Mouse (Mus musculus) CH12.LX (cell line): ENCODE data around the gene Rdh5. TPM values are rescaled to one million over a fixed set of nuclear protein-coding genes. Genes with fewer than 3 reads are reported as not detected.

ENCODE experiments used
- DNase-seq: peaks from one replicate; pipeline ENCODE4 v3.0.0-alpha.2; 2013; ENCODE audit errors: extremely low read depth
- H3K27ac ChIP-seq: 2 replicates; pipeline ENCODE4 v1.5.1; 2012; ENCODE audit warnings: low read depth, mild to moderate bottlenecking, control low read depth, moderate library complexity; ENCODE audit not compliant: insufficient read depth
- H3K27me3 ChIP-seq: replicated peaks from 2 replicates; pipeline ENCODE3; 2012; ENCODE audit warnings: inconsistent platforms
- H3K36me3 ChIP-seq, 2 experiments: replicated peaks in 1 of 2; 2 replicates each; pipeline versions ENCODE3 to v1.6.1; 2012; ENCODE audit warnings: inconsistent platforms in 1 of 2, low read length in 1 of 2, mild to moderate bottlenecking in 1 of 2, mixed read lengths in 1 of 2, moderate library complexity in 1 of 2; ENCODE audit not compliant: control insufficient read depth in 1 of 2, insufficient read depth in 1 of 2
- H3K4me1 ChIP-seq, 2 experiments: 2 replicates each; pipeline ENCODE4 v1.6.1; 2012; ENCODE audit warnings: inconsistent platforms in 1 of 2, moderate library complexity in 1 of 2; ENCODE audit not compliant: insufficient read depth in 2 of 2, control insufficient read depth in 1 of 2
- H3K4me2 ChIP-seq: 2 replicates; pipeline ENCODE4 v1.6.1; 2012; ENCODE audit warnings: low read depth, mild to moderate bottlenecking, control low read depth; ENCODE audit not compliant: poor library complexity, insufficient read depth, severe bottlenecking
- H3K4me3 ChIP-seq, 3 experiments: fragments of 150-350 bp in 1 of 3; sonication (generic) in 1 of 3; replicated peaks in 1 of 3; 2 replicates each; pipeline versions ENCODE3 to v1.5.1; 2011 to 2012; ENCODE audit warnings: low read depth in 2 of 3, low read length in 2 of 3, mild to moderate bottlenecking in 2 of 3, moderate library complexity in 2 of 3, control low read depth in 1 of 3, improper control_type of control experiment in 1 of 3, inconsistent platforms in 1 of 3, mixed read lengths in 1 of 3; ENCODE audit not compliant: poor library complexity in 1 of 3
- H3K79me2 ChIP-seq: replicated peaks from 2 replicates; pipeline ENCODE4 v1.6.1; 2012; ENCODE audit warnings: mild to moderate bottlenecking, moderate library complexity; ENCODE audit not compliant: control insufficient read depth, poor library complexity, insufficient read depth, severe bottlenecking; ENCODE audit errors: extremely low read depth
- H3K9ac ChIP-seq: 2 replicates; pipeline ENCODE4 v1.6.1; 2012; ENCODE audit warnings: low read depth, mild to moderate bottlenecking, control low read depth, moderate library complexity; ENCODE audit not compliant: insufficient read depth
- H3K9me3 ChIP-seq: replicated peaks from 2 replicates; pipeline ENCODE3; 2012; ENCODE audit warnings: low read length, inconsistent platforms, mixed read lengths
- BHLHE40 ChIP-seq: IDR thresholded peaks from 2 replicates; pipeline ENCODE4 v1.6.1; 2011; ENCODE audit warnings: mild to moderate bottlenecking, low read depth, low read length, improper control_type of control experiment
- CHD1 ChIP-seq: IDR thresholded peaks from 2 replicates; pipeline ENCODE4 v1.6.1; 2012; ENCODE audit warnings: low read depth, low read length, improper control_type of control experiment, inconsistent platforms
- CTCF ChIP-seq, 2 experiments: IDR thresholded peaks in 1 of 2; conservative IDR thresholded peaks in 1 of 2; 2 replicates each; pipeline ENCODE4 v1.5.1; 2011 to 2012; ENCODE audit warnings: low read depth in 2 of 2, low read length in 2 of 2, improper control_type of control experiment in 1 of 2, inconsistent platforms in 1 of 2, mild to moderate bottlenecking in 1 of 2, moderate library complexity in 1 of 2
- E2F4 ChIP-seq: IDR thresholded peaks from 2 replicates; pipeline ENCODE4 v1.6.1; 2011; ENCODE audit warnings: low read depth, low read length, improper control_type of control experiment; ENCODE audit not compliant: insufficient replicate concordance
- ETS1 ChIP-seq: conservative IDR thresholded peaks from 2 replicates; pipeline ENCODE4 v1.6.1; 2012; ENCODE audit warnings: low read depth, mild to moderate bottlenecking, inconsistent platforms, low read length, improper control_type of control experiment, moderate library complexity
- GABPA ChIP-seq: IDR thresholded peaks from 2 replicates; pipeline ENCODE4 v1.6.1; 2012; ENCODE audit warnings: low read depth, low read length, improper control_type of control experiment, inconsistent platforms; ENCODE audit not compliant: insufficient replicate concordance
- HCFC1 ChIP-seq: IDR thresholded peaks from 2 replicates; pipeline ENCODE4 v1.6.1; 2012; ENCODE audit warnings: low read depth, mild to moderate bottlenecking, inconsistent platforms, low read length, improper control_type of control experiment
- JUN ChIP-seq: IDR thresholded peaks from 2 replicates; pipeline ENCODE4 v1.6.1; 2011; ENCODE audit warnings: low read depth, mild to moderate bottlenecking, low read length, improper control_type of control experiment, moderate library complexity; ENCODE audit not compliant: insufficient read depth
- KAT2A ChIP-seq: IDR thresholded peaks from 2 replicates; pipeline ENCODE4 v1.6.1; 2012; ENCODE audit warnings: low read length, improper control_type of control experiment, inconsistent platforms; ENCODE audit not compliant: insufficient replicate concordance
- MAX ChIP-seq: IDR thresholded peaks from 2 replicates; pipeline ENCODE4 v1.6.1; 2011; ENCODE audit warnings: low read length, improper control_type of control experiment
- MAZ ChIP-seq: IDR thresholded peaks from 2 replicates; pipeline ENCODE4 v1.6.1; 2012; ENCODE audit warnings: low read depth, mild to moderate bottlenecking, inconsistent platforms, low read length, improper control_type of control experiment, moderate library complexity
- MEF2A ChIP-seq: IDR thresholded peaks from 2 replicates; pipeline ENCODE4 v1.6.1; 2014; ENCODE audit warnings: low read depth, mild to moderate bottlenecking, inconsistent platforms, low read length, improper control_type of control experiment, borderline replicate concordance
- NRF1 ChIP-seq: IDR thresholded peaks from 2 replicates; pipeline ENCODE4 v1.6.1; 2014; ENCODE audit warnings: low read depth, mild to moderate bottlenecking, inconsistent platforms, low read length, improper control_type of control experiment, moderate library complexity
- PAX5 ChIP-seq: IDR thresholded peaks from 2 replicates; pipeline ENCODE4 v1.6.1; 2012; ENCODE audit warnings: low read length, inconsistent platforms, mixed read lengths
- POLR2AphosphoS2 ChIP-seq: IDR thresholded peaks from 2 replicates; pipeline ENCODE4 v1.6.1; 2011; ENCODE audit warnings: low read depth, low read length, improper control_type of control experiment
- SMC3 ChIP-seq: IDR thresholded peaks from 2 replicates; pipeline ENCODE4 v1.6.1; 2011; ENCODE audit warnings: low read depth, low read length, improper control_type of control experiment
- TBP ChIP-seq: conservative IDR thresholded peaks from 2 replicates; pipeline ENCODE4 v1.6.1; 2011; ENCODE audit warnings: low read depth, low read length, improper control_type of control experiment
- TCF12 ChIP-seq: IDR thresholded peaks from 2 replicates; pipeline ENCODE4 v1.6.1; 2014; ENCODE audit warnings: low read depth, mild to moderate bottlenecking, inconsistent platforms, low read length, improper control_type of control experiment
- UBTF ChIP-seq: IDR thresholded peaks from 2 replicates; pipeline ENCODE4 v1.6.1; 2012; ENCODE audit warnings: low read depth, mild to moderate bottlenecking, inconsistent platforms, low read length, improper control_type of control experiment, moderate library complexity
- USF2 ChIP-seq: conservative IDR thresholded peaks from 2 replicates; pipeline ENCODE4 v1.6.1; 2011; ENCODE audit warnings: low read depth, low read length, improper control_type of control experiment
- ZMIZ1 ChIP-seq: IDR thresholded peaks from 2 replicates; pipeline ENCODE4 v1.6.1; 2012; ENCODE audit warnings: low read depth, mild to moderate bottlenecking, inconsistent platforms, low read length, improper control_type of control experiment
- dilution Hi-C: fragments of 300-500 bp; cut with MboI; formaldehyde crosslinking; loops from 2 replicates; pipeline ENCODE4 v1.14.3; 2020; ENCODE audit warnings: low sequenced_read_pairs; ENCODE audit not compliant: extremely low pct_unique_long_range_greater_than_20kb, extremely low pct_ligation_motif_present
- in situ Hi-C: fragments of 300-500 bp; cut with MboI; formaldehyde crosslinking; loops from 3 replicates; pipeline ENCODE4 v1.14.3; 2019; ENCODE audit warnings: low sequenced_read_pairs, low pct_ligation_motif_present, low pct_unique_long_range_greater_than_20kb, mixed read lengths
- polyA plus RNA-seq: library from polyadenylated mRNA; unstranded; fragments of >175 nt; gene quantifications from 2 replicates; pipeline ENCODE4 v1.2.1, GENCODE M21; 2012; ENCODE audit warnings: low read depth; ENCODE audit not compliant: insufficient read length
- total RNA-seq, 2 experiments: library from RNA; depleted of rRNA; stranded (reverse); fragments of 300-350 nt in 1 of 2; fragments of >200 nt in 1 of 2; gene quantifications; 2 replicates each; pipeline ENCODE4 v1.2.3; 2012 to 2014

Rdh5 gene
- total and polyA plus RNA-seq, 3 experiments, result 4.3 to 6.2 (median 5.2) TPM

DNA sequence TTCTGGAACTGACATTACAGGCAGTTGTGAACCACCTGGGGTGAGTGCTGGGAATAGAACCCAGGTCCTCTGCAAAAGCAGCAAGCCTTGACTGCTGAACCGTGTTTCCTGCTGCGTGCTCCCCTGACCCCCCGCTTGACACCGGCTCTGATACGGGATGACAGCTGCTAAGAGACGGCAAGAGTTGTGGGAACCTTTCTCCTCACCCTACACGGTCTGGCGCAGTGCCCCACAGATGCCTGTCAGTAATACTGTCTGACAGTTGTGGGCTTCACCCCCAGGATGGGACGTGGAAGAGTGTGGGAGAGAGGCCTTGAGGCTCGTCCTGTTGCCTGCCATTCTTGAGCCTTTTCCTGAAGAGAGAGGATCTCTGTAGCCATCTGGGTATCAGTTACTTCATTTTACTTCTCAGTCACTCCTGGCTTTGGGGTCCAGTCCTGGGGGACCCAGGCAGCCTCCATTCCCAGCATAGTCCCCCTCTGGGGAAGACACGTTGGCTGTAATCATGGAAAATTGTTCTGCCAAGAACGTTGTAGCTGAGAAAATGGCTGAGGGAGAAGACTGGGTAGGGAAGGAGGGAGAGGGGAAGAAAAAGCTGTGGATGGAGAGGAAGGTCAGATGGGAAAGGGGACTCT is 15.2 kb upstream of the Rdh5 start:
- Histone ChIP-seq H3K27me3 (peaks cover 48% of the 10 kb centered on the region), H3K4me2 (no peak overlapping the region), H3K4me1 (peaks cover 0 to 4% of the 10 kb centered on the region in 2 experiments; a peak in 2 of 4 replicates)

DNA sequence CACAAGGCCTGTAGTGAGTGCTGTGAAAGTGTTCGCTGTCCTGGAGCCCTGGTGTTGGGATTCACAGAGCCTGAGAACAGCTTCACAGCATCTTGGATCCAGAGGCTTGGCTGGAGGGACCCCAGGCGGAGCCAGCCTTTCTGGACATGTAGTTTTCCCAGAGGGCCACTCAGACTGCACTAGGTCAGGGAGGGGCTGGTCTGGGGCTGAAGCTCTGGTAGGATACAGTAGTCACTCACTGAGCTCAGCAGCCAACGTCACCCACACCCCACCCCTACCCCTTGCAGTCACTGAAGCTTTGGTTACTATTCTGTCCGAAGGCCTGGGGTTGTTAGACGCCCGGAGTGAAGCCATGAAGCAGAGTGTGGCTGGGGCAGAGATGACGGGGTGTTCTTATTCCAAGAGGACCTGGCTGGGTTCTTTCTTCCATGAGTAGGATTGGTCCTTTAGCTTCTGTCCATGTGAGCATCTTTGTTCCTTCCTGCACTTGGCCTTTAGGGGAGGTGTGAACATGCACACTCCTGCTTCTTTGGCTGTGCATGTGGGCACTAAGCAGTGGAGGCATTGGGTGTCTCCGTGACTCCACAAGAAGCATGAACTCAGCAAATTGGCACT is 13.2 kb upstream of the Rdh5 start:
- no peak for DNase-seq
- peaks cover 0 to 4% of the 10 kb centered on the region in 2 experiments; a peak in 2 of 4 replicates for H3K4me1 ChIP-seq
- peaks cover 51% of the 10 kb centered on the region for H3K27me3 ChIP-seq
- H3K4me3 ChIP-seq, result no peak overlapping the region
- no peaks in the 10 kb centered on the region for H3K9me3 ChIP-seq
- no peak for TF ChIP-seq JUN
- TF ChIP-seq MAX, result no peak
- TF ChIP-seq MAZ, result no peak
- no peak for TF ChIP-seq UBTF
- TF ChIP-seq POLR2AphosphoS2, result no peak
- TF ChIP-seq MEF2A, result no peak
- no peak for TF ChIP-seq BHLHE40
- no peak for TF ChIP-seq SMC3
- no peak for TF ChIP-seq KAT2A
- no peak for TF ChIP-seq TBP
- no peak for TF ChIP-seq TCF12
- no peak for TF ChIP-seq USF2
- TF ChIP-seq HCFC1, result no peak
- no peak for TF ChIP-seq ZMIZ1
- no peak for TF ChIP-seq CHD1
- TF ChIP-seq PAX5, result no peak
- no peak for TF ChIP-seq GABPA
- TF ChIP-seq NRF1, result no peak
- no peak for TF ChIP-seq ETS1
- TF ChIP-seq CTCF (conservative IDR thresholded peaks at IDR 0.05 in 1 of 2, IDR thresholded peaks at IDR 0.05 in 1 of 2; ENCODE audit: low read depth in 2 of 2, low read length in 2 of 2), result no peak
- no peak overlapping the region for H3K4me2 ChIP-seq
- H3K79me2 ChIP-seq, result no peaks in the 10 kb centered on the region
- no peaks in the 10 kb centered on the region for H3K36me3 ChIP-seq
- H3K27ac ChIP-seq, result no peak overlapping the region
- in situ Hi-C loops (no loop called here), dilution Hi-C loops (no loop called here)
- H3K9ac ChIP-seq, result no peak overlapping the region

More for the DNA sequence above, 15.2 kb upstream of the Rdh5 start:
- no peaks in the 10 kb centered on the region for H3K9me3 ChIP-seq
- no peak for DNase-seq
- in situ Hi-C loops (no loop called here), dilution Hi-C loops (no loop called here)
- no peaks in the 10 kb centered on the region for H3K36me3 ChIP-seq
- H3K9ac ChIP-seq, result no peak overlapping the region
- H3K79me2 ChIP-seq, result no peaks in the 10 kb centered on the region
- TF ChIP-seq E2F4 (no peak), CHD1 (no peak), CTCF (conservative IDR thresholded peaks at IDR 0.05 in 1 of 2, IDR thresholded peaks at IDR 0.05 in 1 of 2; ENCODE audit: low read depth in 2 of 2, low read length in 2 of 2) (no peak)
- no peak overlapping the region for H3K27ac ChIP-seq
- H3K4me3 ChIP-seq, result no peak overlapping the region
